Mouse (Mus musculus) urinary bladder, adult 18-20 months (tissue): ENCODE results near the gene Bicc1.

Source experiments
- DNase-seq, 2 experiments: peaks; one replicate each; pipeline ENCODE4 v3.0.0; 2022; ENCODE audit warnings: low spot score in 2 of 2, mixed read lengths in 2 of 2

Bicc1 gene

DNA sequence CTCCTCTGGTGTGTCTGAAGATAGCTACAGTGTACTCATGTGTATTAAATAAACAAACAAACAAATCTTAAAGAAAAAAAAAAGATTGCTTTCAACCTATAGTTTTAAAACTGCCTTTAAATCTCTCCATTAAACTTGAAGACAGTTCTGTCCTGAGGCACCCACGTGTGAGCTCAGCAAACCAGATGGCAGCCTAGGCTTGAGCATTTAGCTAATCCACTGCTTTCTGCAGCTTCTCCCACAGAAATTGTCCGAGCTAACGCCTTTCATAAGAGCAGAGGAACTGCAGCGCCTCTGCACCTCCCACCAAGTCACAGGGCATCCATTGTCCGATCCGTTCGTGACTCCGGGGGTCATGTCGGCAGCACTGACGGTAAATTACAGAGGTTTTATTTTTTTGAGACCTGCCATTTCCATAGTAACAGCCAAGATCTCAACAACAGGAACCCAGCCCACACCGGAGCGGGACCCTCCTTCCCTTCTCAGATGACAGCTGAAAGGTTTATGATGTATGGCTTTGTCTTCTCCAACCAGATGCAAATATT is 284.4 kb downstream of the Bicc1 start:
- DNase-seq = no peak
